Mouse (Mus musculus): ENCODE measurements around the gene Rxfp2. TPM values are rescaled to one million over a fixed set of nuclear protein-coding genes. Genes with fewer than 3 reads are reported as not detected.

Gene Rxfp2
- polyA plus RNA-seq, 1 experiment from 2014 or later, result 0.06 TPM

DNA sequence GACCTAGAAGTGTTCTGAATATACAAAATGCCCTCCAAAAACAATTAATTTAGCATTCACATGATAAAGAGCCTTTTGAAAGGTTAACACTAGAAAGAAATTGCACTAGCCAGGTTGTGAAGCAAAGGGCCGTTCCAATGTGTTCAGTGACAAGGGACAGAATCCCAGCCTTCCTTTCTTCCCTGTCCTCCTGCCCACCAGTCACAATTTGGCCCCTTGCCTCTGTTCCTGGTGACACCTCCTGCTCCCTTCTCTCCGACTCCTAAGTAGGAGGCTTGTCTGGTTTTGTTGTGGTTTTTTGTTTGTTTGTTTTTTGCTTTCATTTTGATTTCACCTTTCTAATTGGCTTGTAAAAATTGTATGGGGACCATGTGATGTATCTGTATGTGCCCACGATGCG, 3.3 kb downstream of the Rxfp2 start:
- no peak for ATAC-seq (ENCODE audit: low read depth)

DNA sequence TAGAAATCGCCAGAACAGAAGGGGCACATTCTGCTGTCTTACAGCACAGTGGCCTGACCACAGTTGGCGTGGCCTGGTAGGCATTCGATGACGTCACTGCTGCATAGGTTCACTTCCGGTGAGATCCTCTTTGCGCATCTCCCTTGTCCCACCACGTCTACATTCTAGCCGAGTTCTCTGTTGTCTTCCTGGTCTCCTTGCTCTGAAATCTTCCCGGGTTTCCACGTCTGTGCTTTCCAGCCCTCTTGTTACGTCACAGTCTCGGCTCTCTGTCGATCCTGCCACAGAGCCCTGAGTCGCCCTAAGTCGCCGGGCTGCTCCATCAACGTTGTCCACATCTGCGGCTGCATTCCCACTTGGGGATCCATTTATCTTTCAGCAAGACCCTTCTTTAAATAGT, 4.1 kb downstream of the Rxfp2 start:
- peaks cover 3% of the 10 kb centered on the region; the same call in 1 of the 2 replicates for H3K9me3 ChIP-seq (replicated peaks)
- H3K27me3 ChIP-seq, result no peaks in the 10 kb centered on the region
- H3K4me3 ChIP-seq (replicated peaks), result no peak overlapping the region
- no peak overlapping the region for H3K4me2 ChIP-seq
- DNase-seq (no peak), ATAC-seq (ENCODE audit: low read depth) (no peak)
- 71% methylated on average over 18 of the region's 18 CpGs for WGBS (ENCODE audit: insufficient replicate concordance)
- H3K4me1 ChIP-seq (replicated peaks), result no peaks in the 10 kb centered on the region
- no peak overlapping the region for H3K27ac ChIP-seq
- no peak overlapping the region for H3K9ac ChIP-seq
- no peaks in the 10 kb centered on the region for H3K36me3 ChIP-seq

More for the DNA sequence above, 3.3 kb downstream of the Rxfp2 start:
- Histone ChIP-seq H3K9me3 (replicated peaks) (peaks cover 3% of the 10 kb centered on the region; the same call in 1 of the 2 replicates), H3K36me3 (no peaks in the 10 kb centered on the region), H3K4me1 (replicated peaks) (no peaks in the 10 kb centered on the region), H3K4me2 (no peak overlapping the region), H3K4me3 (replicated peaks) (no peak overlapping the region), H3K9ac (no peak overlapping the region), H3K27ac (no peak overlapping the region), H3K27me3 (no peaks in the 10 kb centered on the region)
- 70% methylated on average over 4 of the region's 4 CpGs for WGBS (ENCODE audit: insufficient replicate concordance)
- no peak for DNase-seq

GRCm38 (mm10) chr5:150023476-150023875, 5.0 kb downstream of the Rxfp2 start:
- H3K4me3 ChIP-seq (replicated peaks), result no peak overlapping the region
- no peak for ATAC-seq (ENCODE audit: low read depth)
- no peak overlapping the region for H3K4me2 ChIP-seq
- H3K9me3 ChIP-seq (replicated peaks), result peaks cover 3% of the 10 kb centered on the region; the same call in 1 of the 2 replicates
- DNase-seq, result no peak
- H3K4me1 ChIP-seq (replicated peaks), result no peaks in the 10 kb centered on the region
- no peaks in the 10 kb centered on the region for H3K36me3 ChIP-seq
- no peak overlapping the region for H3K9ac ChIP-seq
- H3K27me3 ChIP-seq, result no peaks in the 10 kb centered on the region
- no peak overlapping the region for H3K27ac ChIP-seq
- 68% methylated on average over 6 of the region's 6 CpGs for WGBS (ENCODE audit: insufficient replicate concordance)

DNA sequence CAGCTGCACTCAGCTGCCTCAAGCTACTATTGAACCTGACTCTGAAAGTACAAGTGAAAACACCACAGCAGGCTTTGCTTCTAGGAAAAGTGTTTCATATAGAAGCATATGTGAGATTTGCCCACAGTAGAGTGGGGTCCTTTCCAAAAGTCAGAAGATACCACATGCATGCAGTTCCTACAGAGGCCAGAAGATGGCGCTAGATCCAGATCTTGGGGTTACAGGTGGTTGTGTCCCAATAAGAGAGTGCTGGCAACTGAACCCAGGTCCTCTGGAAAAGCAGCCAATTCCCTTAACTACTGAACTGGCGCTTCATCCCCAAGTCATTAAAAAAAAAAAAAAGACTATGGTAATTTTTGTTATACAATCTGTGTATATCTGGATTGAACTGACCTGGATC, 5.7 kb downstream of the Rxfp2 start:
- Histone ChIP-seq H3K27me3 (no peaks in the 10 kb centered on the region), H3K4me3 (replicated peaks) (no peak overlapping the region), H3K4me2 (no peak overlapping the region), H3K4me1 (replicated peaks) (no peaks in the 10 kb centered on the region), H3K9me3 (replicated peaks) (peaks cover 3% of the 10 kb centered on the region; the same call in 1 of the 2 replicates), H3K9ac (no peak overlapping the region), H3K27ac (no peak overlapping the region), H3K36me3 (no peaks in the 10 kb centered on the region)
- ATAC-seq (ENCODE audit: low read depth), result no peak
- DNase-seq, result no peak
- 58% methylated on average over 2 of the region's 2 CpGs for WGBS (ENCODE audit: insufficient replicate concordance)

GRCm38 (mm10) chr5:150024901-150025300, 6.4 kb downstream of the Rxfp2 start:
- no peaks in the 10 kb centered on the region for H3K27me3 ChIP-seq
- ATAC-seq (ENCODE audit: low read depth) (no peak), DNase-seq (no peak)
- H3K36me3 ChIP-seq, result no peaks in the 10 kb centered on the region
- no peak overlapping the region for H3K4me3 ChIP-seq (replicated peaks)
- H3K4me2 ChIP-seq, result no peak overlapping the region
- no peak overlapping the region for H3K27ac ChIP-seq
- no peak overlapping the region for H3K9ac ChIP-seq
- H3K4me1 ChIP-seq (replicated peaks), result no peaks in the 10 kb centered on the region
- peaks cover 3% of the 10 kb centered on the region; the same call in 1 of the 2 replicates for H3K9me3 ChIP-seq (replicated peaks)
- 85% methylated on average over 14 of the region's 14 CpGs for WGBS (ENCODE audit: insufficient replicate concordance)

DNA sequence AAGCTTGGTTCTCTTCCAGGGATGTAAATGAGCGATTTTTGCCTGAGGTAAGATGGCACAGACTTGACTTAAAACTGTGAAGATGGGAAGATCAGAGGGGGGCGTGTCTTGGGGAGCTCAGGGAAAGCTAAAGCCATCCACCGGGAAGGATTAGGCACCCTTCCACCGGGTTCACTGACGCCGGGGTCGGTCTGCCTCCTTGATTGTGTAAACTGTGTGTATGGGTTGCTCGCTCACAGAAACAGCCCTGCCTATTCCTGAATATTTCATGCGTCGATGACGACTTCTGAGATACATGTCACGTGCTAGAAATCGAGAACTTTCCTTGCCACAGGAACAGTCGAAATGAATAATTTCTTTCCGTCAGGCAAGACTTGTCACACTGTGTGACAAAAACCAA, 6.9 kb downstream of the Rxfp2 start:
- H3K4me1 ChIP-seq (replicated peaks), result no peaks in the 10 kb centered on the region
- DNase-seq (no peak), ATAC-seq (ENCODE audit: low read depth) (no peak)
- no peak overlapping the region for H3K9ac ChIP-seq
- H3K27me3 ChIP-seq, result no peaks in the 10 kb centered on the region
- H3K4me2 ChIP-seq, result no peak overlapping the region
- peaks cover 3% of the 10 kb centered on the region; the same call in 1 of the 2 replicates for H3K9me3 ChIP-seq (replicated peaks)
- 79% methylated on average over 15 of the region's 15 CpGs for WGBS (ENCODE audit: insufficient replicate concordance)
- H3K4me3 ChIP-seq (replicated peaks), result no peak overlapping the region
- no peaks in the 10 kb centered on the region for H3K36me3 ChIP-seq
- H3K27ac ChIP-seq, result no peak overlapping the region

GRCm38 (mm10) chr5:150026509-150027087, 8.1 kb downstream of the Rxfp2 start:
- ATAC-seq (ENCODE audit: low read depth), result no peak

GRCm38 (mm10) chr5:150031201-150031600, 12.7 kb downstream of the Rxfp2 start:
- ATAC-seq (ENCODE audit: low read depth) (no peak), DNase-seq (no peak)
- Histone ChIP-seq H3K27me3 (no peaks in the 10 kb centered on the region), H3K9ac (no peak overlapping the region), H3K9me3 (replicated peaks) (no peaks in the 10 kb centered on the region), H3K36me3 (no peaks in the 10 kb centered on the region), H3K27ac (no peak overlapping the region), H3K4me3 (replicated peaks) (no peak overlapping the region), H3K4me2 (no peak overlapping the region), H3K4me1 (replicated peaks) (no peaks in the 10 kb centered on the region)
- 40% methylated on average over 6 of the region's 6 CpGs for WGBS (ENCODE audit: insufficient replicate concordance)

More at GRCm38 (mm10) chr5:150026509-150027087, 8.1 kb downstream of the Rxfp2 start:
- H3K27me3 ChIP-seq, result no peaks in the 10 kb centered on the region
- DNase-seq, result no peak
- peaks cover 3% of the 10 kb centered on the region; the same call in 1 of the 2 replicates for H3K9me3 ChIP-seq (replicated peaks)
- no peak overlapping the region for H3K4me2 ChIP-seq
- no peak overlapping the region for H3K9ac ChIP-seq
- no peak overlapping the region for H3K4me3 ChIP-seq (replicated peaks)
- H3K36me3 ChIP-seq, result no peaks in the 10 kb centered on the region
- 70% methylated on average over 12 of the region's 12 CpGs for WGBS (ENCODE audit: insufficient replicate concordance)
- H3K4me1 ChIP-seq (replicated peaks), result no peaks in the 10 kb centered on the region
- no peak overlapping the region for H3K27ac ChIP-seq

- H3K9me3 ChIP-seq (replicated peaks), result no peaks in the 10 kb centered on the region
- no peaks in the 10 kb centered on the region for H3K36me3 ChIP-seq
- 76% methylated on average over 3 of the region's 3 CpGs for WGBS (ENCODE audit: insufficient replicate concordance)
- H3K4me3 ChIP-seq (replicated peaks), result no peak overlapping the region
- DNase-seq (no peak), ATAC-seq (ENCODE audit: low read depth) (no peak)
- H3K4me2 ChIP-seq, result no peak overlapping the region
- H3K27ac ChIP-seq, result no peak overlapping the region
- H3K9ac ChIP-seq, result no peak overlapping the region
- H3K4me1 ChIP-seq (replicated peaks), result no peaks in the 10 kb centered on the region
- no peaks in the 10 kb centered on the region for H3K27me3 ChIP-seq
Measured at GRCm38 (mm10) chr5:150031634-150032033, 13.2 kb downstream of the Rxfp2 start.

GRCm38 (mm10) chr5:150032075-150032492, 13.6 kb downstream of the Rxfp2 start:
- no peak for DNase-seq
- ATAC-seq (ENCODE audit: low read depth), result no peak
- H3K4me1 ChIP-seq (replicated peaks), result no peaks in the 10 kb centered on the region
- H3K27ac ChIP-seq, result no peak overlapping the region
- H3K4me2 ChIP-seq, result no peak overlapping the region
- WGBS (ENCODE audit: insufficient replicate concordance), result 41% methylated on average over 3 of the region's 3 CpGs
- H3K9me3 ChIP-seq (replicated peaks), result no peaks in the 10 kb centered on the region
- H3K36me3 ChIP-seq, result no peaks in the 10 kb centered on the region
- H3K9ac ChIP-seq, result no peak overlapping the region
- H3K4me3 ChIP-seq (replicated peaks), result no peak overlapping the region
- H3K27me3 ChIP-seq, result no peaks in the 10 kb centered on the region

DNA sequence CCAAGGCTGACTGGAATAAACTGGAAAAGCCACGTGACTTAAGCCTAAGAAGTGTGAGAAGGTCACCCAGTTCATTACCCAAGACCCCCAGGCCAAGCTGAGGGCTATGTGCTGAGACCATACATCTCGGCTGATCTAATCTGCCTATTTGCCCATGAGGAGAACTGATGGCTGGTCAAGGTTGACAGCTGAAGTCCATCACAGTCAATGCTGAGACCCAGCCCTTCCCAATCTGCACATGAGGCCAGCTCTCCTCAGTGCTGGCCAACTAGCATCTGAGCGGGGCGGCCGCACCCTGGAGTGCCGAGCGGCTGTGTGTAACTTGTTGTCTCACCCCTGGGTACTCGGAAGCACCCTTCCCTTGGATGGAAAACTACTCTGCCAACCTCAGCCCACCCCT, 17.8 kb downstream of the Rxfp2 start:
- no peaks in the 10 kb centered on the region for H3K27me3 ChIP-seq
- H3K9me3 ChIP-seq (replicated peaks), result no peaks in the 10 kb centered on the region
- H3K36me3 ChIP-seq, result no peaks in the 10 kb centered on the region
- DNase-seq (no peak), ATAC-seq (ENCODE audit: low read depth) (no peak)
- no peak overlapping the region for H3K27ac ChIP-seq
- no peak overlapping the region for H3K9ac ChIP-seq
- 73% methylated on average over 8 of the region's 8 CpGs for WGBS (ENCODE audit: insufficient replicate concordance)
- no peak overlapping the region for H3K4me2 ChIP-seq
- no peak overlapping the region for H3K4me3 ChIP-seq (replicated peaks)
- no peaks in the 10 kb centered on the region for H3K4me1 ChIP-seq (replicated peaks)

GRCm38 (mm10) chr5:150036918-150037317, 18.4 kb downstream of the Rxfp2 start:
- Histone ChIP-seq H3K9me3 (replicated peaks) (no peaks in the 10 kb centered on the region), H3K36me3 (no peaks in the 10 kb centered on the region), H3K4me1 (replicated peaks) (no peaks in the 10 kb centered on the region), H3K27me3 (no peaks in the 10 kb centered on the region), H3K4me3 (replicated peaks) (no peak overlapping the region), H3K9ac (no peak overlapping the region), H3K4me2 (no peak overlapping the region), H3K27ac (no peak overlapping the region)
- no peak for ATAC-seq (ENCODE audit: low read depth)
- WGBS (ENCODE audit: insufficient replicate concordance), result 30% methylated on average over 4 of the region's 4 CpGs
- no peak for DNase-seq

Measured in liver, embryonic 13.5 days (tissue).